Mouse (Mus musculus) spleen, adult 2 months (tissue): ENCODE data around the gene Ifngr2.

Experiments used
- CTCF ChIP-seq: fragments of 200-500 bp; IDR thresholded peaks from 2 replicates; pipeline ENCODE4 v1.5.1; 2011; ENCODE audit warnings: mild to moderate bottlenecking, inconsistent platforms; ENCODE audit not compliant: insufficient read depth, insufficient read length, insufficient replicate concordance; ENCODE audit errors: extremely low read depth
- POLR2A ChIP-seq: fragments of 200-500 bp; IDR thresholded peaks from 2 replicates; pipeline ENCODE4 v1.6.1; 2011; ENCODE audit warnings: low read depth, low read length, inconsistent platforms

- TF ChIP-seq CTCF (no peak), POLR2A (no peak)
Measured at GRCm38 (mm10) chr16:91517020-91517419, 29.9 kb upstream of the Ifngr2 start.
